Mouse (Mus musculus): ENCODE measurements around the gene Cdk9. TPM values are rescaled to one million over a fixed set of nuclear protein-coding genes. Genes with fewer than 3 reads are reported as not detected.

Cdk9 gene
- 197 and 278 TPM in 2 replicates for polyA plus RNA-seq (2012; rRNA removed)

DNA sequence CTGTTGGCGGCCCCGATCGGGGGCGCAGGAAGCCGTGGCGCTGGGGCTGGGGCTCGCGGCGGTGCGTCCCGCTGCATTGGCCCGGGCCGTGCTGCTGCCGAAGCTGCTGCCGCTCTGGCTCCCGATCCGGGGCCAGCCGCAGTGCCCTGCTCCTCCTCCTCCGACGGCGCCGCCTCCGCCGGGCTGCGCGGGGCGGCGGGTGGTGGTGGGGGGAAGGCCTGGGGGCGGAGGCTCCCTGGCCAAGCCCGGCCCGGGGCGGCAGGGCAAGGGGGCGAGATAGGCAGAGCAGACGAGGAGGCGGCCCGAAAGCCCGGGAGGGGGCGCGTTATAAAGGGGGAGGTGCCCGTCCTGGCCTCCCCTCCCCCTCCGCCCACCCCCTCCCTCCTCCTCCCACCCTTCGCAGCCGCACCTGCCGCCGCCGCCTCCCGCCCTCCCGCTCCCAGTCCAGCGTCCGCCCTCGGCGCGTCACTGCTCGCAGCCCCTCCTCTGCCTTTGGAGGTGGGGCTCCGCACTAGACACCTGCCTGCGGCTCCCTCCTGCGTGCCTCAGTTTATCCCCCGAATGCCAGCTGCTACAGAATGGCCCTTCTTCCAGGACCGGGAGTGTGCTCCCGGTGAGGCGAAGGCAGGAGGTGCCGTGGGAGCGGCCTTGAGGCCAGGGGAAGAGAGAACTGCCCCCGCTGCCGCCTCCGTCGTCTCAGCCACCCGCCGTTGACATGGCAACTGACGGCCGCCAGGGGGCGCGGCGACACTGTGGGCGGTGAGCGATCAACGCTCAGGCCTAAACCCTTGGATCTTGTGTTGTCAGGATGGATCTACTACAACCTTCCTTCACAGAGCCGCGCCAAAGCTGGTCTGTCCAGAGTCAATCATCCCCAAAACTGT is at the start of gene Cdk9:
Cdk9 (minus strand) TSS at position 143 of the 884 bp plus-strand sequence.
- TF ChIP-seq CTCF (IDR thresholded peaks at IDR 0.05; ENCODE audit: borderline replicate concordance, extremely low read depth, insufficient read depth, insufficient read length), result peak; percentile 99
- no peak; the same call in none of the 2 replicates for TF ChIP-seq POLR2A (IDR thresholded peaks at IDR 0.05; ENCODE audit: borderline replicate concordance, extremely low read depth, insufficient read depth, insufficient read length, poor library complexity, severe bottlenecking)
- DNase-seq (ENCODE audit: low read depth), result peak; percentile 96

DNA sequence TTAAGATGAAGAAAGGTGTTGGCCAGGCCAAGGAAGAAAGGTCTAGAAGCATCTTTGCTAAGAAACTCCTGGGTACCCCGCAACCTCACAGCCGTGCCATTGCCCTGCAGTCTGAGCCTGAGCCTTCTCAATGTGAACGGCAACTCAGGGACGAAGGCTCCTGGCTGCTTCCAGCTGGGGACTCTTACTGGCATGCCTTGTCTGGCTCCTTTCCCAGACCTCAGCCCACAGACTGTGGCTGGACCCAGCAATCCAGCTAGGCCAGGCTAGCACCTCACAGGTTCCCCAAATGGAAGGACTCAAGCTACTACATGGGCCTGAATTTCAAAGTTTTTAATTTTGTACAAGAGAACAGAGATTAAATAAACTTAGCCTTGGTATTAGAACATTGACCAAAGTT is 49.0 kb upstream of the Cdk9 start:
- no peak for DNase-seq (ENCODE audit: low read depth)
- TF ChIP-seq POLR2A (IDR thresholded peaks at IDR 0.05; ENCODE audit: borderline replicate concordance, extremely low read depth, insufficient read depth, insufficient read length, poor library complexity, severe bottlenecking) (no peak), CTCF (IDR thresholded peaks at IDR 0.05; ENCODE audit: borderline replicate concordance, extremely low read depth, insufficient read depth, insufficient read length) (no peak)

DNA sequence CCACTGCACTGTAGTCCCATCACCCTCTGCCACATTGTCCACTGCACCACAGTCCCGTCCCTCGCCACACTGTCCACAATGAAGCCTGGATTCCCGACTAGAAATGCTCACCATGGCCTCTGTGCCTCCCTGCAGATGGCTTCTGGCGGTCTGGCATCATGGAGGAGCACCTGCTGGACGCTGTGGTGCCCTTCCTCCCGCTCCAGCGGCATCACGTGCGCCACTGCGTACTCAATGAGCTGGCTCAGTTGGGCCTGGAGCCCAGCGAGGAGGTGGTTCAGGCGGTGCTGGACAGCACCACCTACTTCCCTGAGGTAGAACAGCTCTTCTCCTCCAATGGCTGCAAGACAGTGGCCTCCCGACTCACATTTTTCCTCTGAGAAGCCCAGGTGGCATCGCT is 48.5 kb upstream of the Cdk9 start:
- TF ChIP-seq POLR2A (IDR thresholded peaks at IDR 0.05; ENCODE audit: borderline replicate concordance, extremely low read depth, insufficient read depth, insufficient read length, poor library complexity, severe bottlenecking) (no peak), CTCF (IDR thresholded peaks at IDR 0.05; ENCODE audit: borderline replicate concordance, extremely low read depth, insufficient read depth, insufficient read length) (no peak)
- no peak for DNase-seq (ENCODE audit: low read depth)

DNA sequence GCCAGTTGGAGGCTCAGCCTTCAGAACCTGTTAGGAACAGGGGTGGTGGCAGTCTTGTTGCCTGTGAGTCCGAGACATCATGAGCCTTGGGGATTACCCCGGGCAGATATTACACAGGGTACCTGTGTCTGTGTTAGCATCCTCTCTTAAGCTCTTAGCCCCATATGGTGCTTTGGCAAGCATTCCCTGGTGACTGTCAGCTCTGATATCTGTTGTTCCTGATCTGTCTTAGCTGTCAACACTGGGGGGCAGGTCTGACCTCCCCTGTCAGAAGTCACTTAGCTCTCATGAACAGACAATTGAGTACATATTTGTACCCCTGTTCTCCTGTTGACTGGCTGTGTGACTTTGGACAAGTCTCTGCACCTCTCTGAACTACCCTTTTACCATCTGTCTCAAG is 46.1 kb upstream of the Cdk9 start:
- no peak for TF ChIP-seq CTCF (IDR thresholded peaks at IDR 0.05; ENCODE audit: borderline replicate concordance, extremely low read depth, insufficient read depth, insufficient read length)
- peak; percentile 32 for DNase-seq (ENCODE audit: low read depth)

DNA sequence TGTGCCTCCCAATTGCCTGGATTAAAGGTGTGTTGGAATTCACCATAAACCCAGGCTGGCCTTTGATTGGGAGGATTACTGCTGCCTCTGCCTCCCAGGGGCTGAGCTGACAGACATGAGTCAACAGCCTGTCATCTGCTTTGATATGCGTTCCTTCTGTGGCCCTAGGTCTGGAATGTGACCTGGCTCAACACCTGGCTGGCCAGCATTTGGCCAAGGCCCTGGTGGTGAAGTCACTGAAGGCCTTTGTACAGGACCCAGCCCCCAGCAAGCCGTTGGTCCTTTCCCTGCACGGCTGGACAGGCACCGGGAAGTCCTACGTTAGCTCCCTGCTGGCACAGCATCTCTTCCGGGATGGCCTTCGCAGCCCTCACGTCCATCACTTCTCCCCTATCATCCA is 45.6 kb upstream of the Cdk9 start:
- no peak for DNase-seq (ENCODE audit: low read depth)
- TF ChIP-seq CTCF (IDR thresholded peaks at IDR 0.05; ENCODE audit: borderline replicate concordance, extremely low read depth, insufficient read depth, insufficient read length) (no peak), POLR2A (IDR thresholded peaks at IDR 0.05; ENCODE audit: borderline replicate concordance, extremely low read depth, insufficient read depth, insufficient read length, poor library complexity, severe bottlenecking) (no peak)

DNA sequence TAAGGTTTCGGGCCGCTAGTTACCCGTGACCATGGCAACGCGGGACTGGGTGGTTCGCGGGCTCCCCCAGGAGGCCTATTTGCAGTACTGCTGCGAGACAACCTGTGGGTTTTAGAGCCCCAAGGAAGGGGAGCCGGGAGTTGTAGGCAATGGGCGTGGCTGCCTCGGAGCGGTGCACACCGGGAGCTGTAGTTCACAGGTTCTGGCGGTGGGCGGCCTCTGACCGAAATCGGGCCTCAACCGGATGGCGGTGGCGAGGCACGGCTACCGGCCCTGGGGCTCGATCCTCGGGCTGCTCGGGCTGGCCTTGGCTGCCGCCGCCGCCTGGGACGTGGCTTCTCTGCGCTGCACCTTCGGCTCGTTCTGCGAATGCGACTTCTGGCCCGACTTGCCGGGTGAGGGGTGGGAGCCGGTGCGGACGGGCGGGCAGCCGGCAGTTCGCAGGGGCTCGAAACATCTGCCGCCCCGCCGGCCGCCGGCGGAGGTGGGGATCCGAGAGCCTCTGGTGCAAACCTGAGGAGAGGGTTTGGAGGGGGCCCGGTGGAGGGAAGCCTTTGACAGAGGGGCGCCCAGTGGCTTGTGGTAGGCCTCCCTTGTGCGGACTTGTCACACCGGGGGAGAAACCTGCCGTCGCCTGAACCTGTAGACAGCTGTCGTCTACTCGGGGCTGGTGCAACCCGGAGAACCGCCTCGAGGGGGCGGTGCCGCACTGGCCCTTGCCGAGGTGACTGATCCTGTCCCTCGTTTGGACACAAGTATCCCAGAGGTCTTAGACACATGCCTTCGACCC is 44.4 kb upstream of the Cdk9 start, which contains the start of gene Tor2a:
Tor2a (plus strand) TSS at position 179 of the 790 bp plus-strand sequence.
- peak; percentile 99 for DNase-seq (ENCODE audit: low read depth)
- TF ChIP-seq POLR2A (IDR thresholded peaks at IDR 0.05; ENCODE audit: borderline replicate concordance, extremely low read depth, insufficient read depth, insufficient read length, poor library complexity, severe bottlenecking) (peak; percentile 66), CTCF (IDR thresholded peaks at IDR 0.05; ENCODE audit: borderline replicate concordance, extremely low read depth, insufficient read depth, insufficient read length) (peak; percentile 96)

DNA sequence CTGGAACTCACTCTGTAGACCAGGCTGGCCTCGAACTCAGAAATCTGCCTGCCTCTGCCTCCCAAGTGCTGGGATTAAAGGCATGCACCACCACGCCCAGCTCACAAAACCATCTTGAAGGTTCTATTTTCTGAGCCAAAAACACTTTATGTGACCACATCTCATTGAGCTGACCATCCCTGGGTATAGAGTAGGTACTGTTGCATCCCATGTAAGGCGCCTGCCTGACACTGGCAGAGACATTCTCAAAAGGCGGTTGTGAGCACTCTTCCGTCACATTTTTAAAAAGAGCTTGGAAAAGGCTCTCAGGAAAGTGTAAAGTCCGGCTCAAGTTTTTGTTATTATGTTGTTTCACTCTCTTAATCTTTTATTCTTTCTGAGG is 43.8 kb upstream of the Cdk9 start:
- no peak for DNase-seq (ENCODE audit: low read depth)
- TF ChIP-seq POLR2A (IDR thresholded peaks at IDR 0.05; ENCODE audit: borderline replicate concordance, extremely low read depth, insufficient read depth, insufficient read length, poor library complexity, severe bottlenecking), result no peak
- no peak for TF ChIP-seq CTCF (IDR thresholded peaks at IDR 0.05; ENCODE audit: borderline replicate concordance, extremely low read depth, insufficient read depth, insufficient read length)

DNA sequence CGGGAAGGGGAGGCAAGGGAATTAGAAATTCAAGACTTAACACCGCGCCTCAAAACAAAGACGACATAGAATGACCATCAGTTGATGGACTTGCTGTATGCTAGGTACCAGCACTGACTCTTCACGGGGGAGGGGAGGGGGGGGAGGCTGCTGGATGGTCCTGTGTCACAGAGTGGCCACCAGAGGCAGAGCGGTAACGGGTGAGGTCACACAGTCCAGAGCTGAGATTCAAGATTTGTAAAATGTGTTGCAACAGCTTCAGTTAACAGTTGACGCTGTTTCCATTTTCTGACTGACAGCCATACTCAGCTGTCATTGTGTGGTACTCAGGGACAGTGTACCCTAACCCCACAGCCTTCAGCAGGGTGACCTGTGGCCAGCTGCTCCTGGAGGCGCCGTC is 39.3 kb upstream of the Cdk9 start:
- DNase-seq (ENCODE audit: low read depth), result peak; percentile 10
- TF ChIP-seq POLR2A (IDR thresholded peaks at IDR 0.05; ENCODE audit: borderline replicate concordance, extremely low read depth, insufficient read depth, insufficient read length, poor library complexity, severe bottlenecking), result no peak
- TF ChIP-seq CTCF (IDR thresholded peaks at IDR 0.05; ENCODE audit: borderline replicate concordance, extremely low read depth, insufficient read depth, insufficient read length), result no peak

DNA sequence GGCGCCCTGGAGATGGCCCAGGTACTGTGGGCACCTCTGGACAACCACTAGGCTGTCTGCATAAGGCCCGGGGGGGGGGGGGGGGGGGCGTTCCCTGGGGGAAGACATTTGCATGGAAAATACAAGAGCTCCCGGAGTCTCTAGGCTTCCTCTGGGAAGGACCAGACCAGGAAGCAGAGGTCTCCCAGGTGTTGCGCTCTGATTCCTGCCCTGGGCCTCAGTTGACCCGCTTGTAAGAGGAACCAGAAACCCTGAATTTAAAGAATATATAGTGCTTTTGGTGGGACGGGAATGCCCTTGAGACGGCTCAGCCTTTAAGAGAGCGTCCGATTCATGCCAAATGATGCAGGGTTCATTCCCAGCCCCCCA is 38.8 kb upstream of the Cdk9 start:
- TF ChIP-seq CTCF (IDR thresholded peaks at IDR 0.05; ENCODE audit: borderline replicate concordance, extremely low read depth, insufficient read depth, insufficient read length), result no peak
- no peak for TF ChIP-seq POLR2A (IDR thresholded peaks at IDR 0.05; ENCODE audit: borderline replicate concordance, extremely low read depth, insufficient read depth, insufficient read length, poor library complexity, severe bottlenecking)
- no peak for DNase-seq (ENCODE audit: low read depth)

DNA sequence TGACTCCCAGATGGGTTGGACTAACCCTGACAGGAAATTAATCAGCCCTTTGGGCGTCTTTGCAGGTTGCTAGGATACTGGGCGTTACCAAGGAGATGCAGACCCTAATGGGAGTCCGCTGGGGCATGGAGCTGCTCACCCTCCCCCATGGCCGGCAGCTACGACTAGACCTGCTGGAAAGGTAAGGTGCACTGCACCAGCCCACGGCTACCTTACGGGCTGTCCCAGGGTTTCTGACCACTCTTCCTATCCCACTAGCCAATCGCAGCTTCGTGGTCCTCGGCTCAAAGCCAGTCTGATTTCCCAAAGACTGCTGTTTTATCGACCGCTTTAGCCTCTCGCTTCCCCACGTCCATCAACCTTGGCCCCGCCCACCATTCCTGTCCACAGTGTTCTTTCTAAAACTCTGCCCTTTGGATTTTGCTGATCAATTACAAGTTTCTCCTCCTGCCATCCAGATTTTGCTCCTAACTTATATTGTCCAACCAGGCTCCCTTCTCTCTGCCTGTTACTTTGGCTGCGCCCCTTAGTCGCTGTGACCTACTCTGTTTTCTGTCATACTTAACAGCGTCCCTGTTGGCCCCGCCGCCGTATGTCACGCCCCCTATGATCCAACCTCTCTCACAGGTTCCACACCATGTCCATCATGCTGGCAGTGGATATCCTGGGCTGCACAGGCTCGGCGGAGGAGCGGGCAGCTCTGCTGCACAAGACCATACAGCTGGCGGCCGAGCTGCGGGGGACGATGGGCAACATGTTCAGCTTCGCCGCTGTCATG is 38.2 kb upstream of the Cdk9 start:
- DNase-seq (ENCODE audit: low read depth), result peak; percentile 85
- TF ChIP-seq POLR2A (IDR thresholded peaks at IDR 0.05; ENCODE audit: borderline replicate concordance, extremely low read depth, insufficient read depth, insufficient read length, poor library complexity, severe bottlenecking), result no peak

DNA sequence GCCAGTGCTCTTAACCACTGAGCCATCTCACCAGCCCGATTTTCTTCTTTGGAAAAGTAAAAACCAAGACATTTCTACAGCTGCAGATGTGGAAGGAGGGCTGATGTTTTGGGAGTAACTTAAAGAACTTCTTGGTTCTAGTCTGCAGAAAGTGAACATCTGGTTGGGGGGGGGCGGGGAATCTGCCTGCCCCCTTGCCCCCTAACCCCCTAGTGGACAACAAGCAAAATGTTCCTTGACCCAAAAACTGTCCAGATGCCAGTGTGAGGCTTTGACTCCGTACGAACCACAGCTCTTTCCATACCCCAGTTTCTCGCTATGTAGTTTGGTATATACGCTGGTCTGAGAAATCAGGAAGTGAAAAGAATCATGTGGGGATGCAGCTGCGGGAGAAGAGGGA is 37.3 kb upstream of the Cdk9 start:
- no peak for DNase-seq (ENCODE audit: low read depth)
- TF ChIP-seq POLR2A (IDR thresholded peaks at IDR 0.05; ENCODE audit: borderline replicate concordance, extremely low read depth, insufficient read depth, insufficient read length, poor library complexity, severe bottlenecking) (no peak), CTCF (IDR thresholded peaks at IDR 0.05; ENCODE audit: borderline replicate concordance, extremely low read depth, insufficient read depth, insufficient read length) (no peak)
